Mouse (Mus musculus): ENCODE results near the gene Mrpl57. TPM values are rescaled to one million over a fixed set of nuclear protein-coding genes. Genes with fewer than 3 reads are reported as not detected.
"Not testable (repeated sequence)": the region's sequence is repeated elsewhere in the genome, so short reads cannot be mapped to it uniquely, and the experiment has no call there.

The Mrpl57 gene
- polyA plus RNA-seq, 1 experiment from 2014 or later, result 175 TPM

GRCm38 (mm10) chr14:57850330-57850729 is 24.3 kb downstream of the Mrpl57 start:
- Histone ChIP-seq H3K36me3 (ENCODE audit: control insufficient read depth, insufficient read depth, low read length) (peaks cover 14% of the 10 kb centered on the region), H3K27me3 (ENCODE audit: control insufficient read depth, insufficient read depth, low read length) (no peaks in the 10 kb centered on the region), H3K9me3 (ENCODE audit: control insufficient read depth, low read length) (no peaks in the 10 kb centered on the region), H3K27ac (ENCODE audit: low read depth, low read length) (no peak overlapping the region), H3K4me1 (ENCODE audit: control insufficient read depth, insufficient read depth, low read length) (no peaks in the 10 kb centered on the region), H3K9ac (replicated peaks; ENCODE audit: low read depth, low read length) (no peak overlapping the region), H3K4me2 (ENCODE audit: low read depth, low read length) (no peak overlapping the region), H3K4me3 (ENCODE audit: low read depth, low read length) (no peak overlapping the region)
- no peak for ATAC-seq (ENCODE audit: low read depth)
- 82% methylated on average over 3 of the region's 3 CpGs for WGBS

DNA sequence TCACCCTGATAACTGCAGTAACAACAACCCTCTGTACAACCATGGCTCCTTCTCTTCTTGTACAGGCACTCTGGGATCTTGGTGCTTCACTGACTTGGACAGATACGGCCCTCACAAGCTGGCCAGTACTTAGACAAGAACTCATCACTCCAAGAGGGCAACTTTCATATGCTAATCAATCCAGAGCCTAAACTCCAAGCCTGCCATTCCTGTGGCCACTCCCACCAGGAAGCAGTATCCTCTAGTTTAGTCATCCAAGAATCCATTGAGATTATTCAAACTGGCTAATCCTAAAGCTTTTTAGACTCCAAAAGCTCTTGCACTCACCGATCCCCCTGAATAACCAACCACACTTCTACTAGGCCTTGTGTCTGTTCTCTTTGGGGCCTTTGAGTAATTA is 26.9 kb downstream of the Mrpl57 start:
- ATAC-seq (ENCODE audit: low read depth), result no peak
- H3K36me3 ChIP-seq (ENCODE audit: control insufficient read depth, insufficient read depth, low read length), result peaks cover 12% of the 10 kb centered on the region; the same call in 1 of the 2 replicates
- WGBS, result 89% methylated on average over 2 of the region's 2 CpGs

GRCm38 (mm10) chr14:57856037-57856436 is 30.0 kb downstream of the Mrpl57 start:
- H3K27me3 ChIP-seq (ENCODE audit: control insufficient read depth, insufficient read depth, low read length); ATAC-seq (ENCODE audit: low read depth); H3K9ac ChIP-seq (replicated peaks; ENCODE audit: low read depth, low read length); H3K27ac ChIP-seq (ENCODE audit: low read depth, low read length); H3K9me3 ChIP-seq (ENCODE audit: control insufficient read depth, low read length); H3K4me3 ChIP-seq (ENCODE audit: low read depth, low read length); H3K4me2 ChIP-seq (ENCODE audit: low read depth, low read length); H3K4me1 ChIP-seq (ENCODE audit: control insufficient read depth, insufficient read depth, low read length): not testable (repeated sequence)
- peaks cover 12% of the 10 kb centered on the region for H3K36me3 ChIP-seq (ENCODE audit: control insufficient read depth, insufficient read depth, low read length)

More for the DNA sequence above, 26.9 kb downstream of the Mrpl57 start:
- Histone ChIP-seq H3K27me3 (ENCODE audit: control insufficient read depth, insufficient read depth, low read length) (no peaks in the 10 kb centered on the region), H3K4me1 (ENCODE audit: control insufficient read depth, insufficient read depth, low read length) (no peaks in the 10 kb centered on the region), H3K27ac (ENCODE audit: low read depth, low read length) (no peak overlapping the region), H3K4me3 (ENCODE audit: low read depth, low read length) (no peak overlapping the region), H3K4me2 (ENCODE audit: low read depth, low read length) (no peak overlapping the region), H3K9me3 (ENCODE audit: control insufficient read depth, low read length) (no peaks in the 10 kb centered on the region), H3K9ac (replicated peaks; ENCODE audit: low read depth, low read length) (no peak overlapping the region)

GRCm38 (mm10) chr14:57858601-57859000 is 32.6 kb downstream of the Mrpl57 start:
- H3K36me3 ChIP-seq (ENCODE audit: control insufficient read depth, insufficient read depth, low read length), result peaks cover 4% of the 10 kb centered on the region; the same call in 1 of the 2 replicates
- 90% methylated on average over 2 of the region's 2 CpGs for whole genome bisulfite sequencing

GRCm38 (mm10) chr14:57859520-57859919 is 33.5 kb downstream of the Mrpl57 start:
- Histone ChIP-seq H3K4me2 (ENCODE audit: low read depth, low read length) (no peak overlapping the region), H3K4me1 (ENCODE audit: control insufficient read depth, insufficient read depth, low read length) (no peaks in the 10 kb centered on the region), H3K27ac (ENCODE audit: low read depth, low read length) (no peak overlapping the region), H3K27me3 (ENCODE audit: control insufficient read depth, insufficient read depth, low read length) (no peaks in the 10 kb centered on the region), H3K4me3 (ENCODE audit: low read depth, low read length) (no peak overlapping the region), H3K36me3 (ENCODE audit: control insufficient read depth, insufficient read depth, low read length) (peaks cover 5% of the 10 kb centered on the region; the same call in 1 of the 2 replicates), H3K9me3 (ENCODE audit: control insufficient read depth, low read length) (no peaks in the 10 kb centered on the region), H3K9ac (replicated peaks; ENCODE audit: low read depth, low read length) (no peak overlapping the region)
- no peak for ATAC-seq (ENCODE audit: low read depth)

More at GRCm38 (mm10) chr14:57858601-57859000, 32.6 kb downstream of the Mrpl57 start:
- Histone ChIP-seq H3K9me3 (ENCODE audit: control insufficient read depth, low read length) (no peaks in the 10 kb centered on the region), H3K9ac (replicated peaks; ENCODE audit: low read depth, low read length) (no peak overlapping the region), H3K4me1 (ENCODE audit: control insufficient read depth, insufficient read depth, low read length) (no peaks in the 10 kb centered on the region), H3K4me2 (ENCODE audit: low read depth, low read length) (no peak overlapping the region), H3K27ac (ENCODE audit: low read depth, low read length) (no peak overlapping the region), H3K27me3 (ENCODE audit: control insufficient read depth, insufficient read depth, low read length) (no peaks in the 10 kb centered on the region), H3K4me3 (ENCODE audit: low read depth, low read length) (no peak overlapping the region)
- no peak for ATAC-seq (ENCODE audit: low read depth)

- no peaks in the 10 kb centered on the region for H3K27me3 ChIP-seq (ENCODE audit: control insufficient read depth, insufficient read depth, low read length)
- no peaks in the 10 kb centered on the region for H3K9me3 ChIP-seq (ENCODE audit: control insufficient read depth, low read length)
- H3K27ac ChIP-seq (ENCODE audit: low read depth, low read length), result no peak overlapping the region
- ATAC-seq (ENCODE audit: low read depth), result no peak
- no peak overlapping the region for H3K9ac ChIP-seq (replicated peaks; ENCODE audit: low read depth, low read length)
- no peaks in the 10 kb centered on the region for H3K4me1 ChIP-seq (ENCODE audit: control insufficient read depth, insufficient read depth, low read length)
- peaks cover 16% of the 10 kb centered on the region for H3K36me3 ChIP-seq (ENCODE audit: control insufficient read depth, insufficient read depth, low read length)
- WGBS, result 92% methylated on average over 4 of the region's 4 CpGs
- no peak overlapping the region for H3K4me3 ChIP-seq (ENCODE audit: low read depth, low read length)
- H3K4me2 ChIP-seq (ENCODE audit: low read depth, low read length), result no peak overlapping the region
Measured at GRCm38 (mm10) chr14:57861987-57862412, 36.0 kb downstream of the Mrpl57 start.

DNA sequence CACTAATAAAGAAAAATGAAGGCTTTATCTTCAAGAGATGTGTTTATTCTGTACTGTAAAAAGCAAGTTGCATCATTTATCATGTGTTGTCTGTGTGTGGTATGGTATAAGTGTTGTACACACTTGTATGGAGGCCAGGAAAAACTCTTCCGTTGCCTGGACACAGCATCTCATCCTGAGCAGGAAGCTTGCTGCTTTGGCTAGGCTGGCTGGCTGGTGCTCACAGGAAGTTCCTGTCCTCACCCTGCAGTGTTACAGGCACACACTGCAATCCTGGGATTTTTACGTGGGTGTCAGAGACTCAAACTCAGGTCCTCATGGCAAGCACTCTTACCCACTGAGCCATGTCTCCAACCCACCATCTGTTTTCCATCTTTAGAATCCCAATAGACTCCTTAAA is 37.1 kb downstream of the Mrpl57 start:
- Histone ChIP-seq H3K4me1 (ENCODE audit: control insufficient read depth, insufficient read depth, low read length) (no peaks in the 10 kb centered on the region), H3K9ac (replicated peaks; ENCODE audit: low read depth, low read length) (no peak overlapping the region), H3K4me3 (ENCODE audit: low read depth, low read length) (no peak overlapping the region), H3K27ac (ENCODE audit: low read depth, low read length) (no peak overlapping the region), H3K27me3 (ENCODE audit: control insufficient read depth, insufficient read depth, low read length) (no peaks in the 10 kb centered on the region), H3K36me3 (ENCODE audit: control insufficient read depth, insufficient read depth, low read length) (peaks cover 12% of the 10 kb centered on the region), H3K9me3 (ENCODE audit: control insufficient read depth, low read length) (no peaks in the 10 kb centered on the region), H3K4me2 (ENCODE audit: low read depth, low read length) (no peak overlapping the region)
- ATAC-seq (ENCODE audit: low read depth), result no peak
- WGBS, result 77% methylated on average over 2 of the region's 2 CpGs

DNA sequence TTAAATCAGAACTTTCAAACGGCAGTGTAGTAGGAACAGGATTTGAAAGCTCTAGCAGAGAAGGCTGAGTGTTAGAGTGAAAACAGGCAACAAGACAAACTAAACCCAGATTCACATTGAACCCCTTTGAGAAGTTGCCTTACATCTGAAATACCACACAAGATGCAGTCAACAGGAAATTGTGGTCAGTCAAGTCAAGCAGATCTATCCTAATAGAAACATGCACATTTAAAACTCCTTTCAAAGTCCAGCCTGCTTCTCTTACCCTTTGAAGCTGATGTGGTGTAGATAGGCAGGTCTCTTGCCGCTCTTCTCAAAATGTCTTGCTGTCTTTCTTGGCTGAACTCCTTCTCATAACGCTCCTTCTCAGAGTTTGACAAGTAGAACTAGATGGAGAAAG is 39.2 kb downstream of the Mrpl57 start:
- H3K27ac ChIP-seq (ENCODE audit: low read depth, low read length), result no peak overlapping the region

DNA sequence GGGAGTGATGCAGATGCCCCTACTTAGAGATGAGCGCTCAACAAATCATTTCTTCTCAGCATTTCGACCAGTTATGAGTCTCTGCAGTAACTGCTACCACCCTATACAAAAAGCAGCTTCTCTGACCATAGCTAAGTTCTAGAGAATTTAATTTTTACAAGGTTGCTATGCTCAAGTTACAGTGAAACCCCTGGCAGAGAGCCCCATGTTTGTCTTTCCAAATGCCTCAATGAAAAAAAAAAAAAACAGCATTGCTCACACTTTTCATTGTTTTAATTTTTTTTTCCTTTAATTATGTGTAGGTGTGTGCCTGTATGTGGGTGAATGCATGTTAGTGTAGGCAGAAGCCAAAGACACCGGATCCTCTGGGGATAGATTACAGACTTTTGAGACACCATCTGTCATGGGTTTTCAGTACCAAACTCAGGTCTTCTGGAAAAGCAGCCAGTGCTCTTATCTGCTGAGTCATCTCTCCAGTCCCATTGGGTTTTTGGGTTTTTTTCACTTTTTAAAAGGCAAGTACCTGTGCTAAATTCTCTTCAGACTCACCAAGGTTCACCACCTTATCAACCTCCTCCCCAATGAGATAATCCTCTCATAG is 40.7 kb downstream of the Mrpl57 start:
- H3K9ac ChIP-seq (replicated peaks; ENCODE audit: low read depth, low read length), result no peak overlapping the region
- no peak overlapping the region for H3K4me3 ChIP-seq (ENCODE audit: low read depth, low read length)
- H3K9me3 ChIP-seq (ENCODE audit: control insufficient read depth, low read length), result no peaks in the 10 kb centered on the region
- ATAC-seq (ENCODE audit: low read depth), result no peak
- H3K27me3 ChIP-seq (ENCODE audit: control insufficient read depth, insufficient read depth, low read length), result no peaks in the 10 kb centered on the region
- peaks cover 16% of the 10 kb centered on the region; the same call in 1 of the 2 replicates for H3K36me3 ChIP-seq (ENCODE audit: control insufficient read depth, insufficient read depth, low read length)
- no peak overlapping the region for H3K4me2 ChIP-seq (ENCODE audit: low read depth, low read length)
- no peaks in the 10 kb centered on the region for H3K4me1 ChIP-seq (ENCODE audit: control insufficient read depth, insufficient read depth, low read length)
- WGBS, result 97% methylated on average over 3 of the region's 3 CpGs
- H3K27ac ChIP-seq (ENCODE audit: low read depth, low read length), result no peak overlapping the region

More for the DNA sequence above, 39.2 kb downstream of the Mrpl57 start:
- no peak overlapping the region for H3K9ac ChIP-seq (replicated peaks; ENCODE audit: low read depth, low read length)
- no peaks in the 10 kb centered on the region for H3K4me1 ChIP-seq (ENCODE audit: control insufficient read depth, insufficient read depth, low read length)
- H3K9me3 ChIP-seq (ENCODE audit: control insufficient read depth, low read length), result no peaks in the 10 kb centered on the region
- H3K36me3 ChIP-seq (ENCODE audit: control insufficient read depth, insufficient read depth, low read length), result peaks cover 15% of the 10 kb centered on the region; the same call in 1 of the 2 replicates
- H3K4me3 ChIP-seq (ENCODE audit: low read depth, low read length), result no peak overlapping the region
- no peak overlapping the region for H3K4me2 ChIP-seq (ENCODE audit: low read depth, low read length)
- no peak for ATAC-seq (ENCODE audit: low read depth)
- 97% methylated on average over 3 of the region's 3 CpGs for whole genome bisulfite sequencing
- no peaks in the 10 kb centered on the region for H3K27me3 ChIP-seq (ENCODE audit: control insufficient read depth, insufficient read depth, low read length)
